Mouse (Mus musculus) kidney, adult 18-20 months (tissue): Measurements from ENCODE around the gene Pip5k1a.
A peak's percentile ranks its signal among the peaks of the same experiment; 100 is the strongest.
"Not testable (repeated sequence)": the region's sequence is repeated elsewhere in the genome, so short reads cannot be mapped to it uniquely, and the experiment has no call there.

Source experiments
- DNase-seq: peaks from one replicate; pipeline ENCODE4 v3.0.0; 2021

Gene Pip5k1a

GRCm38 (mm10) chr3:95041625-95042024 is 65.1 kb downstream of the Pip5k1a start:
- DNase-seq = no peak

GRCm38 (mm10) chr3:95029953-95030352 is 76.8 kb downstream of the Pip5k1a start:
- DNase-seq = no peak

GRCm38 (mm10) chr3:95029291-95029827 is 77.4 kb downstream of the Pip5k1a start:
- DNase-seq = not testable (repeated sequence)

GRCm38 (mm10) chr3:95028603-95029002 is 78.1 kb downstream of the Pip5k1a start:
- DNase-seq = no peak

GRCm38 (mm10) chr3:95027701-95028100 is 79.0 kb downstream of the Pip5k1a start:
- no peak for DNase-seq

- no peak for DNase-seq
These were observed 79.6 kb downstream of the Pip5k1a start for GRCm38 (mm10) chr3:95027057-95027645.

- DNase-seq = no peak
These were observed 81.5 kb downstream of the Pip5k1a start for GRCm38 (mm10) chr3:95025202-95025601.

GRCm38 (mm10) chr3:95024551-95024950 is 82.2 kb downstream of the Pip5k1a start:
- DNase-seq = no peak

GRCm38 (mm10) chr3:95020956-95021355 is 85.8 kb downstream of the Pip5k1a start:
- not testable (repeated sequence) for DNase-seq

GRCm38 (mm10) chr3:95018741-95019140 is 88.0 kb downstream of the Pip5k1a start:
- no peak for DNase-seq

GRCm38 (mm10) chr3:95016532-95017056 is 90.1 kb downstream of the Pip5k1a start:
- no peak for DNase-seq

- peak; percentile 98 for DNase-seq
These were observed 90.7 kb downstream of the Pip5k1a start for GRCm38 (mm10) chr3:95015891-95016531.

GRCm38 (mm10) chr3:95015337-95015872 is 91.3 kb downstream of the Pip5k1a start, which contains the start of gene Zfp687:
Gene Zfp687, minus strand, starts transcription at chr3:95015448.
- DNase-seq = peak; percentile 100

- DNase-seq = peak; percentile 58
These were observed 92.1 kb downstream of the Pip5k1a start for GRCm38 (mm10) chr3:95014428-95015151.

- DNase-seq = peak; percentile 29
These were observed 92.9 kb downstream of the Pip5k1a start for GRCm38 (mm10) chr3:95013699-95014427.

- no peak for DNase-seq
These were observed 93.7 kb downstream of the Pip5k1a start for GRCm38 (mm10) chr3:95012982-95013381.

- no peak for DNase-seq
These were observed 96.3 kb downstream of the Pip5k1a start for GRCm38 (mm10) chr3:95010396-95010795.
